Mouse (Mus musculus) frontal cortex, postnatal 14 days (tissue): Measurements from ENCODE around the gene Tbata.

Experiments used
- DNase-seq, 2 experiments: peaks; one replicate each; pipeline ENCODE4 v3.0.0; 2022; ENCODE audit warnings: low spot score in 2 of 2

The Tbata gene

GRCm38 (mm10) chr10:61211105-61211504, 39.4 kb downstream of the Tbata start:
- no peak for DNase-seq

DNA sequence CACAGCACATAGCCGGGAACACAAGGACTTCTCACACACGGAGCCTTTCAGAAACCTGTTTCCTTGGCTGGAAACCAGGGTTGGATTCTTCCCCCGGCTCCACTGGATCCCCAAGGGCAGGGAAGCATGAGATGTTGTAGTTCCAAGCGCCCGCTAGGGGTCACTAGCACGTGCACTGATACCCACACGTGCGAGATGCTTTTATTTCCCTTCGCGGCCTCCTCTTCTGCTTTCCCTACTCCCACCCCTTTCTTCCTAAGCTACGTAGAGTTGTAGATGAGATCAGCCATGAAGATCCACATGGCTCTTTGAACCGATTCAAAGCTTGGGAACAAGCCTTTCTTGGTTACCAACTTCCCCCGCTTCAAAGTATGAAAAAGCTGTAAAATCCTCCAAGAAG, 40.0 kb downstream of the Tbata start:
- peak; percentile 24 to 36 for DNase-seq

- no peak for DNase-seq
These were observed 41.1 kb downstream of the Tbata start for GRCm38 (mm10) chr10:61212817-61213216.

DNA sequence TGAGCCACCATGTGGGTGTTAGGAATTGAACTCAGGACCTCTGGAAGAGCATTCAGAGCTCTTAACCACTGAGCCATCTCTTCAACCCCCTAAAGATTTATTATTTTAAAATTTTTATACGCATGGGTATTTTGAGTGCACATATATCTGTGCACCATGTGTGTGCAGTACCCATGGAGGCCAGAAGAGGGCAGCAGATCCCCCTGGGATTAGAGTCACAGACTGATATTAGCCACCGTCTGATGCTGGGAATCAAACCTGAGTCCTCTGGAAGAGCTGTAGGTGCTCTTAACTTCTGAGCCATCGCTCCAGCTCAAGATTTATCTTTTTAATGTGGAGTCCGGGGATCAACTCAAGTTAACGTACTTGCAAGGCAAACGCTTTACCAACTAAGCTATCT, 43.9 kb downstream of the Tbata start:
- DNase-seq, result no peak

GRCm38 (mm10) chr10:61216163-61216562, 44.4 kb downstream of the Tbata start:
- no peak for DNase-seq

GRCm38 (mm10) chr10:61219318-61219717, 47.6 kb downstream of the Tbata start:
- no peak for DNase-seq

DNA sequence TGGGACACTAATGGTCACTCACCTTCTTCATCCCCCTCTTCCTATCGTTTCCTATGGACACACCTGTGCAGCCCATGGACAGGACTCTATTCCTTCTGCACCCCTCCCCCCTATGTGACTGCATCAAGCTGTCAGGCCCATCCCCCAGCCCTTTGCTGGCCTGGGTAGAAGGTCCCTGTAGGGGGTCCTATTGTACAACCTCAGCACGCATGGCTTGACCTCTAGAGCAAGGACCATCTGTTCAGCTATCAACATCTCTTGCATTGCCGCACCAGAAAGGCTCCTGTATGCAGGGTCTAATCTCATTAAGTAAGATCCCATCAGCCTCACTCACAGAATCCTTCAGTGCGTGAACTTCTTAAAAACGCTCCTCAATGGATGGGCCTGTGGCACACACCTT, 53.9 kb downstream of the Tbata start:
- DNase-seq, result no peak

GRCm38 (mm10) chr10:61226784-61227396, 55.1 kb downstream of the Tbata start:
- DNase-seq, result no peak

GRCm38 (mm10) chr10:61231756-61232155, 60.0 kb downstream of the Tbata start:
- no peak for DNase-seq

GRCm38 (mm10) chr10:61232858-61233567, 61.3 kb downstream of the Tbata start:
- DNase-seq, result no peak

DNA sequence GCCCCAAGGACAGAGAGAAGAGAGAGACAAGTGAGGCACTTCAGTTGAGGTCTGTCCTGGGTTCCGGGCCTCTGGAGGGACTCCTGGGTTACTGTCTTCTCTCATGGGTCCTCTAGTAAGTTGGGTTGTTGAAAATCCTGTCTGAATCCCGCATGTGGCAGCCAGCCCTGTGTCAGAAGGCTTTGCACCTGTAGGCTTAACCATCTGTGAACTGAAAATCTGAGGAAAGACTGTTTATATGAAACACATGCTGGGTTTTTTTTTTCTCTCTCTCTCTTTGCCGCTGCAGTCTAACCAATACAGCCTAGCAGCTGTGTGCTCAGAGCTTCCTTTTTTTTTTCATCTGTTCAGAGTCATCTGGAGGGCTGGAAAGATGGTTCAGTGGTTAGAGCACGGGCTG, 62.6 kb downstream of the Tbata start:
- DNase-seq, result no peak

- no peak for DNase-seq
These were observed 64.0 kb downstream of the Tbata start for GRCm38 (mm10) chr10:61235677-61236267.

GRCm38 (mm10) chr10:61236683-61237390, 65.1 kb downstream of the Tbata start:
- DNase-seq, result no peak

DNA sequence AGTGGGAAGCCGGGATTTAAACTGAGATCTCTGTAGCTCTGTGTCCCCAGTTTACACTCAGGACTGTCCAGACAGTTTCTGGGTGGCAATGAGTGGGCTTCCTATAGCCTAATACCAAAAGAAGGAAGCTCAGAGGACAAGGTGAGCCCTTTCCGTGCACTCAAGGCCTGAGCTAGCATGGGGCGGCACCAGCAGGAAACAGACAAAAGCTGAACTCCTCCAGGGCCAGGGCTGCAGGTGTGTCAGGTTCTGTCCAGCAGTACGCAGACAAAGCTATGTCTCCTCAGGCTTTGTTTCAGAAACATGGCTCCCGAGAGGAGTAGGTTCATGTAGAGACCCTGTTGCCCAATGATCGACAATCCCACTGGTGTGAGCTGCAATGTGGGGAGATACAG, 65.6 kb downstream of the Tbata start:
- DNase-seq, result no peak
